1 mouse cellular context compared by ENCODE assay signal in the genomic region with DNA sequence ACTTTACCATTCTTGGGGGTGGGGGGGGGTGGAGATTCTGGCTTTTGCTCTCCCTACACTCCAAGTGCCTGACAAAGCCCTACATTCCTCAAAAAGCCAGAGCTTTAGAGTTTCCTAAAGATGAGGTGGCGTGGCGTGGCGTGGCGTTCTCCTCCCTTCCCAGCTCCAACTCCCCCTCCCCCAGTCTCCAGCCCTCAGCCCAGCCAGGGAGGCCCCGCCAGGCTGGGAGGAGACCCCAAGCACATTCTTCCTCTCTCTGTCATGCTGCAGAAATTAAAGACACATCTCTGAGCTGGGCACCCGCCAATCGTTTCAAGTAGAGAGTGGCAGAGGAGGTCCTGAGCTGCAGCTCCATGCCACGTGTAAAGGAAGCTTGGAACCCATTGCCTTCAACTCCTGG.
TF ChIP-seq lines count a peak whose summit lies in the region.

No protein-coding gene starts in this region.

TF ChIP-seq in myocyte, 11 proteins besides CTCF, POLR2A, EP300 and RAD21 (continued from another document):
- TF ChIP-seq TCF3 (IDR thresholded peaks at IDR 0.05; ENCODE audit: insufficient read length, low read depth) (no peak), E2F4 (IDR thresholded peaks at IDR 0.05; ENCODE audit: insufficient read depth) (no peak)
